Mouse (Mus musculus) thymus, adult 2 months (tissue): ENCODE results near the gene Ppp1r14d. TPM values are rescaled to one million over a fixed set of nuclear protein-coding genes. Genes with fewer than 3 reads are reported as not detected.
A peak's percentile ranks its signal among the peaks of the same experiment; 100 is the strongest.

ENCODE experiments used
- DNase-seq: peaks from one replicate; pipeline ENCODE4 v3.0.0; 2021
- H3K27ac ChIP-seq: fragments of 200-500 bp; 2 replicates; pipeline ENCODE4 v1.5.1; 2012; ENCODE audit warnings: low read length, control low read depth; ENCODE audit not compliant: control insufficient read depth, insufficient read depth
- H3K27me3 ChIP-seq: fragments of 200-500 bp; 2 replicates; pipeline ENCODE4 v1.6.1; 2012; ENCODE audit warnings: mild to moderate bottlenecking, low read length, moderate library complexity, mixed read lengths; ENCODE audit not compliant: control insufficient read depth, insufficient read depth
- H3K36me3 ChIP-seq: fragments of 200-500 bp; 2 replicates; pipeline ENCODE4 v1.6.1; 2012; ENCODE audit warnings: mild to moderate bottlenecking, low read length, moderate library complexity; ENCODE audit not compliant: control insufficient read depth, insufficient read depth
- H3K4me1 ChIP-seq: fragments of 200-500 bp; replicated peaks from 2 replicates; pipeline ENCODE4 v1.6.1; 2012; ENCODE audit warnings: low read length; ENCODE audit not compliant: control insufficient read depth, insufficient read depth
- H3K4me3 ChIP-seq: fragments of 200-500 bp; 2 replicates; pipeline ENCODE4 v1.5.1; 2012; ENCODE audit warnings: mild to moderate bottlenecking, low read length, control low read depth, moderate library complexity; ENCODE audit not compliant: control insufficient read depth, insufficient read depth
- CTCF ChIP-seq: fragments of 200-500 bp; IDR thresholded peaks from 2 replicates; pipeline ENCODE4 v1.5.1; 2012; ENCODE audit warnings: mild to moderate bottlenecking, control low read depth, low read length, moderate library complexity, borderline replicate concordance; ENCODE audit not compliant: control insufficient read depth, poor library complexity, insufficient read depth; ENCODE audit errors: extremely low read depth
- POLR2A ChIP-seq: fragments of 200-500 bp; IDR thresholded peaks from 2 replicates; pipeline ENCODE4 v1.6.1; 2012; ENCODE audit warnings: mild to moderate bottlenecking, low read length, control low read depth, moderate library complexity; ENCODE audit not compliant: control insufficient read depth, poor library complexity, insufficient read depth; ENCODE audit errors: extremely low read depth
- WGBS: fragments of 180-500 bp; shearing (Covaris S2); methylation state at CpG from one replicate; pipeline ENCODE4 v1.1.7; 2018; 5-methylcytosine and 5-hydroxymethylcytosine counted together
- polyA plus RNA-seq: library from polyadenylated mRNA; depleted of rRNA; stranded (reverse); fragments of >200 nt; gene quantifications from 2 replicates; pipeline ENCODE4 v1.2.3, GENCODE M21; 2012

Ppp1r14d gene
- polyA plus RNA-seq, 1 experiment: 0.92 TPM

DNA sequence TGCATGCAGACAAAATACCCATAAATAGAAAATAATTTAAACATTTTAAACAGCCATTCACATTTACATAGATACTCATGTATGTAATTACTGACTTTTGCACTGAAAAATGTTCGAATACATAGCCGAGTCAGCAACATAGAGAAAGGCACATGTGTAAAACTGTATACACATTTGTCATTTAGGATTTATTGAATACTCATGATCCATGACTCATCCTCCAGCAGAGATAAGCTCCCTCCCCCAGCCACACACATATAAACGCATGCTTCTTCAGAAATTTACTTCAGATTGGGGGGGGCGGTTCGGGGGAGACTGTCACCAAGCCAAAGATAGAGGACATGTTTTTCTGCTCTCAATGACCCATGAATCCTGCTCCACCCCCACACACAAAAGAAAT, 34.1 kb upstream of the Ppp1r14d start:
- peaks cover 5% of the 10 kb centered on the region; the same call in 1 of the 2 replicates for H3K4me1 ChIP-seq
- TF ChIP-seq POLR2A (no peak), CTCF (no peak)
- 96% methylated on average over 5 of the region's 5 CpGs for WGBS
- no peaks in the 10 kb centered on the region for H3K36me3 ChIP-seq
- no peak for DNase-seq
- no peak overlapping the region for H3K4me3 ChIP-seq
- no peaks in the 10 kb centered on the region for H3K27me3 ChIP-seq
- H3K27ac ChIP-seq: no peak overlapping the region

DNA sequence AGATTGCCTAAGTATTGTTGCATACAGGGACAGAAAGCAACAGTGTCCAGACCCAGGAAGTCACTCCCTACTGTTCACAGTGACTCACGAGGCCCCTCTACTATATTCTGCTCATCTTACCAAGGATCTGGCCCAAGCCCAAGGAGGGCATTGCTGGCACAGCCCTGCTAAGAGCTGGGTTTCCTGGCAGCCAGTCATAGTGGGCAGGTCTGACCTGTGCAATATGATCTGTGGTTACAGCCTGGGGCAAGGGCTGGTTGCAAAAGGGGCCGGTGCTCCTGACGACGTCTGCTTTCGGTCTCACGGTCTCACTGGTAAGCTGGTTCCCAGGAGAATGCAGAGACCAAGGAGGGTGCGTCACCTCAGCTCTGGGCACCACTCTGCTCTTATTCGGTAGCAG, 33.3 kb upstream of the Ppp1r14d start:
- H3K27me3 ChIP-seq: no peaks in the 10 kb centered on the region
- H3K4me3 ChIP-seq: no peak overlapping the region
- WGBS: 8% methylated on average over 8 of the region's 8 CpGs
- H3K27ac ChIP-seq: no peak overlapping the region
- no peaks in the 10 kb centered on the region for H3K36me3 ChIP-seq
- TF ChIP-seq CTCF (no peak), POLR2A (no peak)
- no peak for DNase-seq
- peaks cover 5% of the 10 kb centered on the region; the same call in 1 of the 2 replicates for H3K4me1 ChIP-seq

DNA sequence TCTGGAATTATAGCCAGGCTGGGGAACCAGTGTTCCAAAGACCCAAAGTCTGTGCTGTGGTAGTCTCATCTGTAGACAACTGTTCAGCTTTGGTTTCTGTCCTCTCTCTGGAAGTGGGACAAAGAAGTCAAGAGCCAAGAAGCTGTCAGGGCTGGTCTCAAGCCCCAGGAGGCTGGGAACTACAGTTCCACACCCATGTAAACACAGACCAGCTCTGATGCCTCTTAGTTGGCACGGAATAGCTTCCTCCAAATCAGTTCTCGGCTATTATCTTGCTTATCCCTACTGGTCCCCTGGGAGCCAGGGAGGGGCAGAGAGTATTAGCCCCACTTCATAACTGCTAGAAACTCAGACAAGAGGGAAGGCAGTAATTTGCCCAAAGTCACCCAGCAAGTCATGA, 31.6 kb upstream of the Ppp1r14d start:
- no peak for TF ChIP-seq CTCF
- H3K27ac ChIP-seq: no peak overlapping the region
- peaks cover 5% of the 10 kb centered on the region; the same call in 1 of the 2 replicates for H3K4me1 ChIP-seq
- H3K27me3 ChIP-seq: no peaks in the 10 kb centered on the region
- no peak for DNase-seq
- H3K36me3 ChIP-seq: no peaks in the 10 kb centered on the region
- no peak overlapping the region for H3K4me3 ChIP-seq
- 87% methylated on average over 2 of the region's 2 CpGs for WGBS

GRCm38 (mm10) chr2:119260518-119260917, 30.8 kb upstream of the Ppp1r14d start:
- TF ChIP-seq CTCF (no peak), POLR2A (no peak)

GRCm38 (mm10) chr2:119254976-119255375, 25.3 kb upstream of the Ppp1r14d start:
- TF ChIP-seq POLR2A (no peak), CTCF (no peak)
- Histone ChIP-seq H3K36me3 (no peaks in the 10 kb centered on the region), H3K27ac (no peak overlapping the region), H3K27me3 (no peaks in the 10 kb centered on the region), H3K4me3 (no peak overlapping the region), H3K4me1 (peaks cover 3% of the 10 kb centered on the region; the same call in 1 of the 2 replicates)
- DNase-seq: no peak
- WGBS: 63% methylated on average over 7 of the region's 7 CpGs

More at GRCm38 (mm10) chr2:119260518-119260917, 30.8 kb upstream of the Ppp1r14d start:
- WGBS: 95% methylated on average over 1 of the region's 1 CpGs
- DNase-seq: no peak
- Histone ChIP-seq H3K4me1 (peaks cover 5% of the 10 kb centered on the region; the same call in 1 of the 2 replicates), H3K36me3 (no peaks in the 10 kb centered on the region), H3K4me3 (no peak overlapping the region), H3K27ac (no peak overlapping the region), H3K27me3 (no peaks in the 10 kb centered on the region)

DNA sequence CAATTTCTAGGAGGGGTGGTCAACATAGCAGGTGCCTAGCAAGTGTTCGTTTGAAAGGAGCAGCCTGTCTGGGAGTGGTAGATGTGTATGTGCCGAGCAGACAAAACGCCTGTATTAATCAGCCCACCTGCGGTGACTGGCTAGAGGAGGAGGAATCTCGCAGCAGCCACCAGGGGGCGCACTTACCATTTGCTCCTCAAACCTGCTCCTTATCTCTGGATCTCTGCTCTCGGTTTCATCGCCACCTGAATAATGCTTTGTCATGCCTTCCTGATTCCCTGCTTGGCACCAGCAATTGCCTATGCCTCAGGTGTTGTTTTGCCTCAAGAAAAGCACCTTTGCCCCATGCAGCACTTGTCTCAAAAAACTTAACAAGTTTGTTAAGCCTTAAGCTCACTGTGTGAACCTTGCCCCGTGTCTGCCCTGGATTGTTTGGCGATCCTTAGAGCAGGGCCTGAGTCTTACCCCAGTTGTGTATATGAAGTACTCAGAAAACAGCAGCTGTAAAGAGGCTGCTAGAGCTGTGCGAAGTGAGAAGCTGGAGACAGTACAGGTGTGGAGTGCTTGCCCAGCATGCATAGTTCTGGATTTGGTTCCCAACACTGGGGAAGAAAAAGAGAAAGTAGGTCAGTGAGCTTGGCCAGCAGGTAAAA, 21.2 kb upstream of the Ppp1r14d start:
- TF ChIP-seq POLR2A (no peak), CTCF (peak; percentile 91)
- Histone ChIP-seq H3K27me3 (no peaks in the 10 kb centered on the region), H3K4me1 (peaks cover 3% of the 10 kb centered on the region; the same call in 1 of the 2 replicates), H3K36me3 (no peaks in the 10 kb centered on the region), H3K4me3 (no peak overlapping the region), H3K27ac (no peak overlapping the region)
- WGBS: 13% methylated on average over 11 of the region's 11 CpGs
- peak; percentile 88 for DNase-seq
